Mouse (Mus musculus) lung, adult 18-20 months (tissue): Measurements from ENCODE around the gene Mc1r.
"Not testable (repeated sequence)": the region's sequence is repeated elsewhere in the genome, so short reads cannot be mapped to it uniquely, and the experiment has no call there.

ENCODE experiments used
- DNase-seq, 2 experiments: peaks; one replicate each; pipeline ENCODE4 v3.0.0; 2022; ENCODE audit warnings: mixed read lengths in 2 of 2

Mc1r gene

DNA sequence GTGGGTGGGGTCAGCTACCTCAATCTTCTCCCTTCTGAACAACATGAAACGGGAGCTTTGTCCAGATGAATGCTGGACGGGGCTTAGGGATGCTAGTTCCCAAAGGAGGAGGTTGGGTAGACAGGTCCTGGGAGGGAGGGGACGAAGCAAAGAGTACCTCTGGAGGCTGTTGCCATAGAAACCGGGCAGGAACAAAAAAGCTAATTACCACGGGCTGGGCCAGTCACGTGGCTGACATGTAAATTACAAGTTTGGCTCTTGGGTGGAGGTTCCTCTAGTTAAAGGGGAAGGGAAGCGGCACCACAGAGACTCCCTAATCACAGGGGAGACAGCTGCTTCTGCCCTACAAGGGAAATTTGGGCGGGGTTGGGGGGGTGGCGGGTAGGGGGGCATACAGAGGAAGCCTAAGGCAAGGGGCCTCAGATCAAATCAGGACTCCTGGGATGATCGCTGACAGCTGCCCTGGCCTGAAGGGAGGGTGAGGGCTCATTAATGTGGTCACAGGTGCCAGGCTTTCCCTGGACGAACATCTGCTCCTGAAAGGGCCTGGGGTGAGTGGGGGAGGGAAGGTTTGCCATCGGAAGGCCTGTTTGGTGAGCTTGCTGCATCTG lies 5.8 kb downstream of the Mc1r start:
- DNase-seq: no peak

GRCm38 (mm10) chr8:123414255-123414654 lies 7.3 kb downstream of the Mc1r start:
- DNase-seq: no peak

- DNase-seq: not testable (repeated sequence)
Observed at GRCm38 (mm10) chr8:123414997-123415696, 8.2 kb downstream of the Mc1r start.

GRCm38 (mm10) chr8:123415967-123416943 lies 9.3 kb downstream of the Mc1r start:
- no peak for DNase-seq

- no peak for DNase-seq
Observed at GRCm38 (mm10) chr8:123416944-123417555, 10.1 kb downstream of the Mc1r start.

- DNase-seq: no peak
Observed at GRCm38 (mm10) chr8:123419711-123420110, 12.8 kb downstream of the Mc1r start.

DNA sequence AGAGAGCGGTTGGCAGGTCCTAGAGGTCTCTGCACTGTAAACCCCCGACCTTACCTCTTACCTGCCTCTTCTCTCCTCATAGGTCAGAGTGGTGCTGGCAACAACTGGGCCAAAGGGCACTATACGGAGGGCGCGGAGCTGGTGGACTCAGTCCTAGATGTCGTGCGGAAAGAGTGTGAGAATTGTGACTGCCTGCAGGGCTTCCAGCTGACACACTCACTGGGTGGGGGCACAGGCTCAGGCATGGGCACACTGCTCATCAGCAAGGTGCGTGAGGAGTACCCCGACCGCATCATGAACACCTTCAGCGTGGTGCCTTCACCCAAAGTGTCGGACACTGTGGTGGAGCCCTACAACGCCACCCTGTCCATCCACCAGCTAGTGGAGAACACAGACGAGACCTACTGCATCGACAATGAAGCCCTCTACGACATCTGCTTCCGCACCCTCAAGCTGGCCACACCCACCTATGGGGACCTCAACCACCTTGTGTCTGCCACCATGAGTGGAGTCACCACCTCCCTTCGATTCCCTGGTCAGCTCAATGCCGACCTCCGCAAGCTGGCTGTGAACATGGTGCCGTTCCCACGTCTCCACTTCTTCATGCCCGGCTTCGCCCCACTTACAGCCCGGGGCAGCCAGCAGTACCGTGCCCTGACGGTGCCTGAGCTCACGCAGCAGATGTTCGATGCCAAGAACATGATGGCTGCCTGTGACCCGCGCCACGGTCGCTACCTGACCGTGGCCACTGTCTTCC lies 13.8 kb downstream of the Mc1r start:
- no peak for DNase-seq

DNA sequence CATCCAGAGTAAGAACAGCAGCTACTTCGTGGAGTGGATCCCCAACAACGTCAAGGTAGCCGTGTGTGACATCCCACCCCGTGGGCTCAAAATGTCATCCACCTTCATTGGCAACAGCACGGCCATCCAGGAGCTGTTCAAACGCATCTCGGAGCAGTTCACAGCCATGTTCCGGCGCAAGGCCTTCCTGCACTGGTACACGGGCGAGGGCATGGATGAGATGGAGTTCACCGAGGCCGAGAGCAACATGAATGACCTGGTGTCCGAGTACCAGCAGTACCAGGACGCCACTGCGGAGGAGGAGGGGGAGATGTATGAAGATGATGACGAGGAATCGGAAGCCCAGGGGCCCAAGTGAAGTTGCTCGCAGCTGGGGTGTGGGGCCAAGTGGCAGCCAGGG lies 14.4 kb downstream of the Mc1r start:
- no peak for DNase-seq

- DNase-seq: peak; percentile 56 to 73
Observed at GRCm38 (mm10) chr8:123422056-123422780, 15.3 kb downstream of the Mc1r start.

DNA sequence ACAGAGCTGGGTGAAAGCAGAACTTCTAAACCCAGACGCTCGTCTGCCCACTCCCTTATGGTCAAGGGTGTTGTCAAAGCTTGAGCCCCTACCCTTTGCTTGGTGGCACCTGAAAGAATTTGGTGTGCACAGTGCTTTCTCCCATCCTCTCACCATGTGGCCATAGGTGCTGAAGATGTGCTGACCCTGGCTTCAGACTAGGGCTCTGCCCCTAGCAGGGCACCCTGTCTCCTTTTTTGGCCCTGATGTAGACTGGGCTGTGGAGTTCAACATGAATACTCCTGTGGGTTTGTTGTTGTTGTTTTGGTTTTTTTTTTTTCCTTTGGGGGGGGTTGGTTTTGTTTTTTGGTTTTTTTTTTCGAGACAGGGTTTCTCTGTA lies 15.9 kb downstream of the Mc1r start:
- DNase-seq: no peak

- no peak for DNase-seq
Observed at GRCm38 (mm10) chr8:123423441-123423840, 16.5 kb downstream of the Mc1r start, which contains the start of gene Def8. Def8 (plus strand) TSS chr8:123423527.

GRCm38 (mm10) chr8:123426511-123427509 lies 19.9 kb downstream of the Mc1r start:
- no peak for DNase-seq

DNA sequence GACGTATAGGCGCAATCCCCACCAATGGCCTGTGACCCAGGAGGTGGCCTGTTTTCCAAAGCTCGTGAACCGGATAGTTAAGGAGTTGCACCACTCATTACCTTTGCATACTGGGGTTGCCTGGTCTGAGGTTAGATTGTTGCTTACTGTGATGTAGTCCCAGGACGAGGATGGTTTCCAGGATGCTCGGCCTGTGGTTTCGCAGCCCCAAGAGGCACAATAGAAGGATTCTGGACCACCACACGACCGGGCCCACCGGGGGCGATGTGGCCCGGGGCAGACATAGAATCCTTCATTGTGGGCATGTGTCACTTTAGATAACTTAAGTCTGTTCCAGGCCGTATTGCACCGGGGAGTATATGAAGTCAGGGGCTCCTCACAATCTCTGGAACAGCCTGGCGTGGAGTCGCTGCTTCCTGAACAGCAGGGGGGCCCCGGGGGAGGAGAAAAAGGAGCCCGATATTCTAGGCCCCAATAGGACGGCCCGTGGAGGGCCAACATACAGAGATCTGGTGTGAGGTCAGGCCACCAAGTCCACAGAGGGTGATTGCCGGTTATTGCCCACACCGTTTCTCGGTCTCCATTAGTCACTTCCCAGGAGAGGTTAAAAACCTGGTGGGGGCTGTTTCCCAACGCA lies 20.9 kb downstream of the Mc1r start:
- DNase-seq: no peak

DNA sequence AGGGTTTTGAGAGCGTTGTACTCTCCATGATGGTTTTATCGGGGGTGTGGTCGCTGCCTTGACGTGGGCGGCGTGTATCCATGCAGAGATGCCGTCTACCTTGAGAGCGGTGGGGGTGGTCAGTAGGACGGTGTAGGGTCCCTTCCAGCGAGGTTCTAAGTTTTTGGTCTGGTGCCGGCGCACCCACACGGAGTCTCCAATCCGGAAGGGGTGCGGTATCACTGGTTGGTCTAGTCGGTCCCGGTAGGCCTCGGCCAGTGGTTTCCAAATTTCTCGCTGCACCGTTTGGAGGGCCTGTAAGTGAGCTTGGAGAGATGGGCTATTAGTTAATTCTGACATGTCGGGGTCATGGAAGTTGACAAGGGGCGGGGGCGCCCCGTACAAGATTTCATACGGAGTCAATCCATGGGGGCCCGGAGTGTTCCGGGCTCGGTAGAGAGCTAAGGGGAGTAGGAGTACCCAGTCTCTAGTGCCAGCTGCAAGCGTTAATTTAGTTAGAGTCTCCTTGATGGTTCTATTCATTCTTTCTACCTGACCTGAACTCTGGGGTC lies 21.5 kb downstream of the Mc1r start:
- no peak for DNase-seq

- DNase-seq: no peak
Observed at GRCm38 (mm10) chr8:123428939-123429721, 22.2 kb downstream of the Mc1r start.

- not testable (repeated sequence) for DNase-seq
Observed at GRCm38 (mm10) chr8:123429722-123430013, 22.8 kb downstream of the Mc1r start.

DNA sequence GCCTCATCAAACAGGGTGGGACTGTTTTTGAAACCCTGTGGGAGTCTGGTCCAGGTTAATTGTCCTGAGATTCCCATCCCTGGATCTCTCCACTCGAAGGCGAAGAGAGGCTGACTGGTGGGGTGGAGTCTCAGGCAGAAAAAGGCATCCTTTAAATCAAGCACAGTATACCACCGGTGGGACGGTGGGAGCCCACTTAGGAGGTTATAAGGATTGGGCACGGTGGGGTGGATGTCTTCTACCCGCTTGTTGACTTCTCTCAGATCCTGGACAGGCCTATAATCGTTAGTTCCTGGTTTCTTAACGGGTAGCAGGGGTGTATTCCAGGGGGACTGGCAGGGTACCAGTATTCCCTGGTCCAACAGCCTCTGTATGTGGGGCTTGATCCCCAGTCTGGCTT lies 24.0 kb downstream of the Mc1r start:
- DNase-seq: not testable (repeated sequence)

DNA sequence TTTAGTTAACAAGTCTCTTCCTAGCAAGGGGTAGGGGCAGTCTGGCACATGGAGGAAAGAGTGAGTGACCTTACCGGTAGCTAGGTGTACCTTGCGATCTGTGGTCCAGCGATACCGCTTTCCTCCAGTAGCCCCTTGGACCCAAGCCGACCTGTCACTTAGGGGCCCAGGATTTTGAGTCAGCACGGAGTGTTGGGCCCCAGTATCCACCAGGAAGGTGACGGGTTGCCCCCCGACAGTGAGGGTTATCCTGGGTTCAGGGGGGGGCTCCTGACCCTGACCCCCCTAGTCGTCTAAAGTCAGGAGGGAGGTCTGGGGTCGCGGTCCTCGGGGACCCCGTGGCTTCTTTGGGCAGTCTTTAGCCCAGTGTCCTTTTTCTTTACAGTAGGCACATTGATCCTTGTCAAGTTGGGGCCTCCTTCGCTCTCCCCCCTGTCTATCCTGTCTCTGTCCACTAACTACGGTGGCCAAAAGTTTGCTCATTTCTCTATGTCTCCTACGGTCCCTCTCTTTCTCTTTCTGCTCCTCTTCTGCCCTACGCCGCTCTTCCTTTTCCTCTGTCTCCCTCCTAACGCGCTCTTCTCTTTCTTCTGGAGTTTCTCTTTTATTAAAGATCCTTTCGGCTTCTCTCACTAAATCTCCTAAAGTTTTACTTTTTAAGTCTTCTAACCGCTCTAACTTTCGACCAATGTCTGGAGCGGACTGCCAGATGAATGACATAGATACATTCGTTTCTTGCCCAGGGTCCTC lies 24.9 kb downstream of the Mc1r start:
- DNase-seq: no peak
